Mouse (Mus musculus) inflammation-experienced regulatory T-cells, adult 6 months (primary cell): ENCODE results near the gene Dnajb13. TPM values are rescaled to one million over a fixed set of nuclear protein-coding genes. Genes with fewer than 3 reads are reported as not detected.

Source experiments
- polyA plus RNA-seq, 3 experiments: library from polyadenylated mRNA; unstranded; fragments of 100-300 nt; shearing (Covaris generic); gene quantifications; one replicate each; pipeline ENCODE4 v1.2.1; 2017

The Dnajb13 gene
- polyA plus RNA-seq, 3 experiments from 2014 or later, result 15.7 to 23.7 (median 18.8) TPM

Other genes with a start within 250 kb of the Dnajb13 start
- under 1 TPM in 1 of 3 experiments, not detected in 2; 0.26 TPM for gene P4ha3, start 229.4 kb downstream of the Dnajb13 start, polyA plus RNA-seq
- 10 to 100 TPM; 32.1 to 38.2 (median 36.9) TPM for gene C2cd3, start 142.7 kb downstream of the Dnajb13 start, polyA plus RNA-seq
- gene Ppme1, start 142.7 kb downstream of the Dnajb13 start, polyA plus RNA-seq, result 10 to 100 TPM; 19.5 to 23.9 (median 22.9) TPM
- under 1 TPM in 1 of 3 experiments, not detected in 2; 0.55 TPM for gene Ucp3, start 42.0 kb downstream of the Dnajb13 start, polyA plus RNA-seq
- 1,000 to 10,000 TPM; 1,111 to 1,581 (median 1,117) TPM for gene Ucp2, start 21.6 kb downstream of the Dnajb13 start, polyA plus RNA-seq
- gene Coa4, start 22.1 kb upstream of the Dnajb13 start, polyA plus RNA-seq, result 10 to 100 TPM; 20.9 to 26.5 (median 23.5) TPM
- 10 to 100 TPM; 12.0 to 13.4 (median 12.4) TPM for gene Rab6a, start 92.5 kb upstream of the Dnajb13 start, polyA plus RNA-seq
- gene Mrpl48, start 93.3 kb upstream of the Dnajb13 start, polyA plus RNA-seq, result 10 to 100 TPM; 62.3 to 77.2 (median 72.0) TPM
- gene Plekhb1, start 147.5 kb upstream of the Dnajb13 start, polyA plus RNA-seq, result under 1 TPM in 2 of 3 experiments, not detected in 1; 0.13 to 0.20 TPM
- 10 to 100 TPM; 13.4 to 35.3 (median 26.6) TPM for gene Fam168a, start 191.7 kb upstream of the Dnajb13 start, polyA plus RNA-seq